Mouse (Mus musculus): ENCODE measurements at regions not wholly inside any gene's neighbourhood (a gene's known extent, or its start where the extent isn't known, plus 50 kb on each side); places are given as distances from the start of the nearest gene placed in this dataset.

- WGBS = 92% methylated on average over 3 of the region's 3 CpGs
- no peak for DNase-seq (ENCODE audit: low spot score)
- H3K27me3 ChIP-seq (ENCODE audit: insufficient read depth, low read length) = no peaks in the 10 kb centered on the region
Observed at GRCm38 (mm10) chr13:82000681-82001212, 217.9 kb downstream of the Cetn3 start.

GRCm38 (mm10) chr13:82005929-82006726, 223.3 kb downstream of the Cetn3 start:
- H3K4me3 ChIP-seq (ENCODE audit: low read depth, low read length) = no peak overlapping the region
- no peaks in the 10 kb centered on the region for H3K36me3 ChIP-seq (ENCODE audit: insufficient read depth, low read length)
- ATAC-seq (ENCODE audit: low FRiP score) = no peak
- WGBS = 47% methylated on average over 7 of the region's 7 CpGs
- no peak overlapping the region for H3K27ac ChIP-seq (ENCODE audit: low read depth, low read length)
- TF ChIP-seq CTCF (IDR thresholded peaks at IDR 0.05) = no peak
- H3K9me3 ChIP-seq (ENCODE audit: low read length) = no peaks in the 10 kb centered on the region
- H3K9ac ChIP-seq (replicated peaks; ENCODE audit: low read length, poor library complexity, severe bottlenecking) = no peak overlapping the region
- H3K4me1 ChIP-seq (ENCODE audit: insufficient read depth, low read length) = no peaks in the 10 kb centered on the region
- no peak for DNase-seq (ENCODE audit: low spot score)
- no peaks in the 10 kb centered on the region for H3K27me3 ChIP-seq (ENCODE audit: insufficient read depth, low read length)
- no peak overlapping the region for H3K4me2 ChIP-seq (ENCODE audit: low read depth, low read length, poor library complexity, severe bottlenecking)

More at GRCm38 (mm10) chr13:82000681-82001212, 217.9 kb downstream of the Cetn3 start:
- no peak for ATAC-seq (ENCODE audit: low FRiP score)
- Histone ChIP-seq H3K4me3 (ENCODE audit: low read depth, low read length) (no peak overlapping the region), H3K4me2 (ENCODE audit: low read depth, low read length, poor library complexity, severe bottlenecking) (no peak overlapping the region), H3K27ac (ENCODE audit: low read depth, low read length) (no peak overlapping the region), H3K9ac (replicated peaks; ENCODE audit: low read length, poor library complexity, severe bottlenecking) (no peak overlapping the region), H3K4me1 (ENCODE audit: insufficient read depth, low read length) (no peaks in the 10 kb centered on the region), H3K36me3 (ENCODE audit: insufficient read depth, low read length) (no peaks in the 10 kb centered on the region), H3K9me3 (ENCODE audit: low read length) (no peaks in the 10 kb centered on the region)
- no peak for TF ChIP-seq CTCF (IDR thresholded peaks at IDR 0.05)

GRCm38 (mm10) chr13:82007222-82007621, 224.3 kb downstream of the Cetn3 start:
- no peak for TF ChIP-seq CTCF (IDR thresholded peaks at IDR 0.05)
- DNase-seq (ENCODE audit: low spot score) (no peak), ATAC-seq (ENCODE audit: low FRiP score) (no peak)
- Histone ChIP-seq H3K36me3 (ENCODE audit: insufficient read depth, low read length) (no peaks in the 10 kb centered on the region), H3K9me3 (ENCODE audit: low read length) (no peaks in the 10 kb centered on the region), H3K4me2 (ENCODE audit: low read depth, low read length, poor library complexity, severe bottlenecking) (no peak overlapping the region), H3K4me1 (ENCODE audit: insufficient read depth, low read length) (no peaks in the 10 kb centered on the region), H3K27ac (ENCODE audit: low read depth, low read length) (no peak overlapping the region), H3K9ac (replicated peaks; ENCODE audit: low read length, poor library complexity, severe bottlenecking) (no peak overlapping the region), H3K4me3 (ENCODE audit: low read depth, low read length) (no peak overlapping the region), H3K27me3 (ENCODE audit: insufficient read depth, low read length) (no peaks in the 10 kb centered on the region)

DNA sequence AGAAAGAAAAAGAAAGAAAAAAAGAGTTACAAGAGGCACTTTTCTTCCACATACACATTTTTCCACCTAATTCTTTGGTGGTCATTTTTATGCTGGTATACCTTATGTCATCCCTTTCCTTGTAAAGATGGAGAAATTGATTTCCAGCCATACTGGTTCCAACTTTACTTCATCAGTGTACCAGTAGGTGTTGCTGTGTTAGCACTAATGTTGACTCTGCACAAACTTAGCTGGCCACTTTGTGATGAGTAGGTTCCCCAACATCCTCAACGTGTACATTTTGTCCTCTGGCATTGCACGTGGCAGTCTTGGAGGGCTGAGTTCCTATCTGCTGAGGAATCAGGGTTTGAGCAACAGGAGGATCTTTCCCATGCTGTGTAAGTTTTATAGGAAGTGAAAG, 256.7 kb downstream of the Cetn3 start:
- WGBS = 40% methylated on average over 2 of the region's 2 CpGs
- no peak overlapping the region for H3K4me3 ChIP-seq (ENCODE audit: low read depth, low read length)
- no peaks in the 10 kb centered on the region for H3K27me3 ChIP-seq (ENCODE audit: insufficient read depth, low read length)
- no peak overlapping the region for H3K9ac ChIP-seq (replicated peaks; ENCODE audit: low read length, poor library complexity, severe bottlenecking)
- no peak overlapping the region for H3K4me2 ChIP-seq (ENCODE audit: low read depth, low read length, poor library complexity, severe bottlenecking)
- no peaks in the 10 kb centered on the region for H3K4me1 ChIP-seq (ENCODE audit: insufficient read depth, low read length)
- ATAC-seq (ENCODE audit: low FRiP score) (no peak), DNase-seq (ENCODE audit: low spot score) (peak; percentile 15)
- no peaks in the 10 kb centered on the region for H3K9me3 ChIP-seq (ENCODE audit: low read length)
- TF ChIP-seq CTCF (IDR thresholded peaks at IDR 0.05) = peak; percentile 52
- H3K36me3 ChIP-seq (ENCODE audit: insufficient read depth, low read length) = no peaks in the 10 kb centered on the region
- H3K27ac ChIP-seq (ENCODE audit: low read depth, low read length) = no peak overlapping the region

GRCm38 (mm10) chr13:82058131-82058731, 275.4 kb downstream of the Cetn3 start:
- Histone ChIP-seq H3K9me3 (ENCODE audit: low read length) (no peaks in the 10 kb centered on the region), H3K36me3 (ENCODE audit: insufficient read depth, low read length) (no peaks in the 10 kb centered on the region), H3K27me3 (ENCODE audit: insufficient read depth, low read length) (no peaks in the 10 kb centered on the region), H3K4me2 (ENCODE audit: low read depth, low read length, poor library complexity, severe bottlenecking) (no peak overlapping the region), H3K4me3 (ENCODE audit: low read depth, low read length) (no peak overlapping the region), H3K4me1 (ENCODE audit: insufficient read depth, low read length) (no peaks in the 10 kb centered on the region), H3K27ac (ENCODE audit: low read depth, low read length) (no peak overlapping the region), H3K9ac (replicated peaks; ENCODE audit: low read length, poor library complexity, severe bottlenecking) (no peak overlapping the region)
- peak; percentile 15 for DNase-seq (ENCODE audit: low spot score)
- no peak for TF ChIP-seq CTCF (IDR thresholded peaks at IDR 0.05)
- WGBS = 31% methylated on average over 3 of the region's 3 CpGs
- ATAC-seq (ENCODE audit: low FRiP score) = no peak

GRCm38 (mm10) chr13:82058872-82059271, 276.0 kb downstream of the Cetn3 start:
- Histone ChIP-seq H3K4me3 (ENCODE audit: low read depth, low read length) (no peak overlapping the region), H3K9me3 (ENCODE audit: low read length) (no peaks in the 10 kb centered on the region), H3K4me2 (ENCODE audit: low read depth, low read length, poor library complexity, severe bottlenecking) (no peak overlapping the region), H3K27me3 (ENCODE audit: insufficient read depth, low read length) (no peaks in the 10 kb centered on the region), H3K36me3 (ENCODE audit: insufficient read depth, low read length) (no peaks in the 10 kb centered on the region), H3K27ac (ENCODE audit: low read depth, low read length) (no peak overlapping the region), H3K9ac (replicated peaks; ENCODE audit: low read length, poor library complexity, severe bottlenecking) (no peak overlapping the region), H3K4me1 (ENCODE audit: insufficient read depth, low read length) (no peaks in the 10 kb centered on the region)
- no peak for TF ChIP-seq CTCF (IDR thresholded peaks at IDR 0.05)
- ATAC-seq (ENCODE audit: low FRiP score) = no peak
- DNase-seq (ENCODE audit: low spot score) = no peak
- 76% methylated on average over 3 of the region's 3 CpGs for WGBS
